Mouse (Mus musculus) right cerebral cortex, adult 18-20 months (tissue): ENCODE results near the gene Trim7.
"Not testable (repeated sequence)": the region's sequence is repeated elsewhere in the genome, so short reads cannot be mapped to it uniquely, and the experiment has no call there.

Experiments
- DNase-seq: peaks from one replicate; pipeline ENCODE4 v3.0.0; 2022; ENCODE audit warnings: mixed read lengths

Gene Trim7

GRCm38 (mm10) chr11:48825979-48826751 lies at the start of gene Trim7, which contains the start of gene Gm12184:
Gene Trim7, plus strand, starts transcription at chr11:48826140.
Gene Gm12184, minus strand, starts transcription at chr11:48826655.
- DNase-seq, result not testable (repeated sequence)

GRCm38 (mm10) chr11:48776664-48777063 lies 49.3 kb upstream of the Trim7 start:
- DNase-seq, result no peak

- DNase-seq, result no peak
Measured at GRCm38 (mm10) chr11:48777303-48777702, 48.6 kb upstream of the Trim7 start.

GRCm38 (mm10) chr11:48779450-48779849 lies 46.5 kb upstream of the Trim7 start:
- DNase-seq, result no peak

- no peak for DNase-seq
Measured at GRCm38 (mm10) chr11:48782243-48782642, 43.7 kb upstream of the Trim7 start.

GRCm38 (mm10) chr11:48787455-48788211 lies 38.3 kb upstream of the Trim7 start:
- no peak for DNase-seq

- peak; percentile 67 for DNase-seq
Measured at GRCm38 (mm10) chr11:48788311-48789089, 37.4 kb upstream of the Trim7 start.

- no peak for DNase-seq
Measured at GRCm38 (mm10) chr11:48789215-48789614, 36.7 kb upstream of the Trim7 start.

- peak; percentile 82 for DNase-seq
Measured at GRCm38 (mm10) chr11:48789973-48790823, 35.7 kb upstream of the Trim7 start.

- DNase-seq, result no peak
Measured at GRCm38 (mm10) chr11:48790946-48791345, 35.0 kb upstream of the Trim7 start.

- not testable (repeated sequence) for DNase-seq
Measured at GRCm38 (mm10) chr11:48791894-48792293, 34.0 kb upstream of the Trim7 start.

GRCm38 (mm10) chr11:48793184-48793583 lies 32.8 kb upstream of the Trim7 start:
- DNase-seq, result no peak

GRCm38 (mm10) chr11:48795221-48795620 lies 30.7 kb upstream of the Trim7 start:
- no peak for DNase-seq

- no peak for DNase-seq
Measured at GRCm38 (mm10) chr11:48796290-48796689, 29.6 kb upstream of the Trim7 start.

GRCm38 (mm10) chr11:48797287-48797686 lies 28.7 kb upstream of the Trim7 start:
- no peak for DNase-seq

- no peak for DNase-seq
Measured at GRCm38 (mm10) chr11:48798308-48798707, 27.6 kb upstream of the Trim7 start.

GRCm38 (mm10) chr11:48798984-48799920 lies 26.7 kb upstream of the Trim7 start:
- DNase-seq, result no peak

- peak; percentile 92 for DNase-seq
Measured at GRCm38 (mm10) chr11:48799921-48800701, 25.8 kb upstream of the Trim7 start, which contains the start of gene Rack1. Gene Rack1, plus strand, starts transcription at chr11:48800332.

- no peak for DNase-seq
Measured at GRCm38 (mm10) chr11:48801831-48802772, 23.8 kb upstream of the Trim7 start.
